Mouse (Mus musculus) right cerebral cortex, postnatal 36 days (tissue): ENCODE results near the gene Mt2.
"Not testable (repeated sequence)": the region's sequence is repeated elsewhere in the genome, so short reads cannot be mapped to it uniquely, and the experiment has no call there.

Experiments used
- DNase-seq, 2 experiments: peaks; one replicate each; pipeline ENCODE4 v3.0.0; 2022; ENCODE audit warnings: low spot score in 2 of 2, mixed read lengths in 1 of 2

Gene Mt2

DNA sequence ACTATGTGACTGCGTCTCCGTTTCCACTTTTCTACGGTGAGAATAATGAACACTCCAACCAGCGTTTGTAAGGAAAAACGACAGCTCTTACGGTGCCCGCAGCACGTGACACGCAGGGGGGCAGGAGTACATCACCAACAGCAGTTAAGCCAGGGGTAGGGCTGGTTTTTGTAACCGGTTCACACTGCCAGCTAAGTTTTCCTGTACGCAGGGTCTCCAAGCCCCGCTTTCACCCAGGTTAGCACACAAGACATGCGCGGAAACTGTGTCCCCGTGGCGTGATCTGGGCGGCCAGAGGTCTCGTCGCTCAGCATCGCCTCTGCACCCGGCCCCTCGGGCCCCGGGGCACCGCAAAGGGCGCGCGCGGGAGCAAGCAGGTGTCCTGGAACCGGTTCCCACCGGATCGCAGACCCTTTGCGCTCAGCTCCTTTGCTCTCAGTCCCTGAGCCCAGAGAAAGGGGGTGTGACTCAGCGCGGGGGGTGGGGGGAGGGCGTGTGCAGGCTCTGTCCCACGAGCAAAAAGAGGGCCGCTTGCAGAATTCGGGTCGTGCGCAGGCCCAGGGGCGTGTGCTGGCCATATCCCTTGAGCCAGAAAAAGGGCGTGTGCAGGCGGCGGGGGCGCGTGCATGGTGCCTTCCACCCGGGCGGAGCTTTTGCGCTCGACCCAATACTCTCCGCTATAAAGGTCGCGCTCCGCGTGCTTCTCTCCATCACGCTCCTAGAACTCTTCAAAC lies at the start of gene Mt2:
Gene Mt2, plus strand, starts transcription at position 590 of the 734 bp plus-strand sequence.
- DNase-seq, result peak; percentile 59 to 73

DNA sequence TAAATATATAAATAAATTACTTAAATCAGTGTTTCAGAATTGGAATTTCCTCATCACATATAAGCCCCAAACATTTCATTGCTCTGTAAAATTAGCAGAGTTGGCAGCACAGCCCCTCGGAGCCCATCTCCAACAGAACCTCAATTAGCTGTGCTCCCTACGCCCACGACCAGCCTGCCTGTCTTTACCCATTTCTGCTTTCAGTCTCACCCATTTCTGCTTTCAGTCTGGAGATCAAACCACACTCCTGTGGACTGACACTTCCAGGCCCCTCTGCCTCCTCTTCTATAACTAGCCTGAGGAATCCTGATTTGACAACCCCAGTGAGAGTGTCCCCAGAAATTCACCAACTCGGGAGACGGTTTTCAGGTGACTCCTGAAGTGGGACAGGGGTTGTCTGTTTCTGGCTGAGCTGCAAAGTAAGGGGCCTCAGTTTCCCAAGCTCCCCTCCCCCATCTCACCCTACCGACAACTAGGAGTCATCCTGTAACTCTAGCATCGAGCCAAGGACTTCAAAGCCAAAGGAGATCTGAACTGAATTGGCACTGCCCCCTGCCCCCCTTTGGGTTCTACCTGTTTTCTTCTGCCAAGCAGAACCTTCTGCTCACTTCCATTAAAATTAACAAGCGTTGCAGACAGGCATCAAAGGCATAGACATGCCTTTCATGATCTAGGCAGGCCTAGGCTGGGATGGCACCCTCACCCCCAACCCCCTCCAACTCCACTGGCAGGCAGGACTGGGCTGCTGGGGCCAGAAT lies 49.6 kb upstream of the Mt2 start:
- no peak for DNase-seq

DNA sequence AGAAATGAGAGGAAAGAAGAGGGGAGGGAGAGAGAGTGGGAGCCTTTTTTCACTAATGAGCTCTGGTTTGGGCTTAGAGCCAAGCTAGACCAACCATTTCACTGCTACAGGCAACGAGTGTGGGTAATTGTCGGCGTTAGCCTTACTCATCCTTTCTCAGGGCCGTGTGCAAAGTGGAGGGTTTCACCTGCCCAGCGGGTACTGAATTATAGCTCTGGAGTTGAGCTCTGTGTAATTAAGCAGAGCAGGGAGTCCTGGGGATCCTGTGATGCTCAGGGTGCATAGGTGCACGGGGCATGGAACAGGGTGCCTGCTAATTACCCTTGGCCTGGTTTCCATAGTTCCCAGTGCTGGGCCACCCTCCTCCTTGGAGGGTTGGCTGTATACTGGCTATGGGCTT lies 44.8 kb upstream of the Mt2 start:
- no peak for DNase-seq

DNA sequence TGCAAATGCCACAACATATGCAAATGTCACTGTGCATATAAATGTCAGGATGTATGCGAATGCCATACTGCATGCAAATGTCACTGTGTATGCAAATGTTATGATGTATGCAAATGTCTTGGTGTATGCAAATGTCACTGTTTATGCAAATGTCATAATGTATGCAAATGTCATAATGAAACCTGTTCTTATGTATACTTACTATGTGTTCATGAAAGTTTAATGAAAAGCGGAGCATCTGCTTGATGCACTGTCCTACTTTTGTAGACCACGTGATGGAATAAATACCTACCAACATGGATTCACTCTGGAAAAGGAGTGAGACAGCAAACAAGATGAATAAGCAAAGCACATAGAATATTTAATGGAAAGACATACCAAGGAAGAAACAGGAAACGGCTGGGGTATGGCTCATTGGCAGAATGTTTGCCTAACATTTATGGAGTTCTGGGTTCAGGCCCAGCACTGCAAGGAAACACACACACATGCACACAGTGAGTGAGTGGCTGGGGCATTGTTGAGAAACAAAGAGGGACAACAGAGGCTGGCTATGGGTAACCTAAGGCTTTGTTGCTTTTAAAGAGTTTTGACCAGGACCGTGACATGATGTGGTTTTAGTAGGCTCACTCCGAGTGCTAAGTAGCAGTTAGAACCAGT lies 43.2 kb upstream of the Mt2 start:
- no peak for DNase-seq

DNA sequence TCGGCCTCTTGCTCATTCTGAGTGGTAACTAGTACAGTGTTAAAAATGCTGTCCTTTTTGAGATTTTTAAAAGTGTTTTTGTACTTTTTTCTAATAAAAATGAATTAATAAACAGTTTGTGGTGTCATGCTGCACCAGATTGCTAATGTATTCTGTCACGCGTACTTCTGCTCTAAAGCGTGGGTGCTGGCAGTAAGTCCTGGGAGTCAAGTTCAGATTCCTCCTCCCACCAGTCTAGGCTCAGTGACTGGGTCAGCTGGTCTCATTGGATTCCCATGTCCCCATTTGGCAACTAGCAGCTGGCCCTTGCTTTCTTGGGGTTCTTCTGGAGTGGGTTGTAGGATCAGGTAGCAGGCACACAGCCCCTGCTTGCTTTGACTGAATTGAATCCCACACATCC lies 42.3 kb upstream of the Mt2 start:
- no peak for DNase-seq

DNA sequence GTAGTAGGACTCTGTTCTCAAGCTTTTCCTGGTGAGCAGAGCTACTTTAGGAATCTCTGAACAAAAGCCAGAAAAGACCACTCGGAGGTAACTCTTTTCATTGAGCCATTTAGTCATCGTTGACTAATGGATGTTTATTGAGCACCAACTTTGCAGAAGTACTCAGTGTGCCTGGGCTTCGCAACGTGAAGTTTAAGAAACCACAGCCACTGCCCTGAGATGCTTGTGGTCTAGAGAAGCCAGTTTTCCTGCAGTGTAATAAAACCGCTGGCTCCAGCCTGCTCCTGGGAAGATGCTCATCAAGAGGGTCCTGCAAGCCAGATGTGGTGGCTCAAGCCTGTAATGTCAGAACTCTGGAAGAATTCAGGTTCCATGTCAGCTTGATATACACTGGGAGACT lies 40.4 kb upstream of the Mt2 start:
- DNase-seq, result no peak

DNA sequence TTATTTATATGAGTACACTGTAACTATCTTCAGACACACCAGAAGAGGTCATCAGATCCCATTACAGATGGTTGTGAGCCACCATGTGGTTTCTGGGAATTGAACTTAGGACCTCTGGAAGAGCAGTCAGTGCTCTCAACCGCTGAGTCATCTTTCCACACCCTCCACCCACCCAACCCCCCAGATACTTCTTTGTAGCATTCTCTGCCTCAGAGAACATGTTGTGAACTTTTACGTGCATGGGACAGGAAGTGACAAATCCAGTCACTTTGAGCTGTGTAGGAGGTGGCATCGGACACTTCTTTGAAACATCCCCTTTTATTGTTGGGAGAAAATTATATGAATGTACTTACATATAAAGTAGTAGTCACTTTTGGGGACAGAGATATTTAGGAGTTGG lies 37.9 kb upstream of the Mt2 start:
- not testable (repeated sequence) for DNase-seq

DNA sequence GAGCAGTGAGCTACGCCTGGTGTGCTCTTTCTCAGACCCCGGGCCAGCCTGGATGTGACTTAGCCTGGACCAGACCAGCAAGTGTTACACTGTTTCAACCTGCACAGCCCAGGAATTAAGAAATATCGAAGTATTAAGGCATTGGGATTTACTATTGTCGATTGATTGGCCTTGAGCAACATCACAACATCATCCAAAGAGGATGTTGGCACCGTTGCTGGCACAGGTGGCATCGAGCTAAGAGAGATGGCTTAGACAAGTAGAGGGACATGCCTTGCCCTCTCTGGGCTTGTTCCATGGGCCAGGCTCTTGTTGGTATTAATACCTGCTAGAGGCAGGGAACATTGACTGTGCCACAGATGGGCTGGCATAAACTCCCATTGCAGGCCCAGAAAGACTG lies 36.9 kb upstream of the Mt2 start:
- DNase-seq, result no peak

DNA sequence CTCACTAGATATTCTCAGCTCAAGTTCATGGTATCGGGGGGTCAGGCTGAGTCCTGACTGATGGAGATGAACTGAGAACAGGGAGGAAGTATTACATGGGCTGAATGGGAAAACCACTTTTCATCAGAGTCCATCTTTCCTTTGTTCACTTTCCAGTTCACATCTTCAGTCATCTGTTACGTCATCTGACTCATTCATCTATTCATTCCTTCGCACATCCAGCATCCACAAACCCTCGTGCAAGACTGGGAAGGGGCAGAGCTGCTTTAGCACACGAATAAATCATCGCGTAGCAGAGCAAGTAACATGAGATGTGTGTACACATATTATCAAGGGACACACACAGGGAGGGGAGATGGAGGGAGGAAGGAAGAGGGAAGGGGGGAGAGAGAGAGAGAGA lies 36.3 kb upstream of the Mt2 start:
- DNase-seq, result no peak

DNA sequence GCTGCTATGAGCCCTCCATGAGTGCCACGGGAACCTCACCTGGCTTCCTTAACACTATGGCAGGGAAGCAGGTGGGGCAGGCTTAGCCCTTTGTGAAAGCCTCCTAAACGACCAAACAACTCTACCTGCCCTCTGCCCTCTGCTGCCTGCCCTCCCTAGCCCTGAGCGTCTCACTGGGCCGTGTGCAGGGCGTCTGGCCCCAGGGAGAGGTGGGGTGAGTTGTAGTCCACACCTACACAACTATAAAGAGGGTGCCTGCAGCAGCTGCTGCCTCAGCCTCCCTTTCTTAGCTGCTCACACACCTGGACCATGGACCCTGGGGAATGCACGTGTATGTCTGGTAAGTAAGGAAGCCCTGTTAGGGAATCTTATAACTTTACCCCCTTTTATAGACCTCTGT lies 35.5 kb upstream of the Mt2 start, which contains the start of gene Mt4:
Gene Mt4, plus strand, starts transcription at position 265 of the 400 bp plus-strand sequence.
- DNase-seq, result no peak

DNA sequence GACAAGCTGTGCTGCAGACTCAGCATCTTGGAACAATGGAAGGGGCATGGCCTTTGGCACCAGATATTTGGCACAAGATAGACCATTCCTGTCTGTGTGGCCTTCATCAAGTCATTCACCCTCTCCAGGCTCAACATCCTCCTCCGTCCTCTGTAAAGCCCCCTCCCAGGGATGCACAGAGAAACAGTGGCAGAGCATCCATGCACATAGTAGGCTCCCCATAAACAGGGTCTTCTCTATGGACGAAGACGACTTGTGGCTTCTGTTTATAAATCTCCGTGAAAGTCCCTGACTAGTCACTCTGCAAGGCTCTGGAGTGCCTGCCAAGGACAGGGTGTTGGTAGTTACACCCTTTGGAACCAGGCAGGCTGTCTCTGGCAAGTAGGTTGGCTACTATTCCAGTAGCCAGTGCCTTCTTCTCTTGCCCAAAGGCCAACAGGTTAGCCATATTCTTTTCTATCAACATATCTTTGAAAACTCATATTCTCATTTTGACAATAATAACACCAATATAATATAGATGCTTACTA lies 32.1 kb upstream of the Mt2 start:
- no peak for DNase-seq

DNA sequence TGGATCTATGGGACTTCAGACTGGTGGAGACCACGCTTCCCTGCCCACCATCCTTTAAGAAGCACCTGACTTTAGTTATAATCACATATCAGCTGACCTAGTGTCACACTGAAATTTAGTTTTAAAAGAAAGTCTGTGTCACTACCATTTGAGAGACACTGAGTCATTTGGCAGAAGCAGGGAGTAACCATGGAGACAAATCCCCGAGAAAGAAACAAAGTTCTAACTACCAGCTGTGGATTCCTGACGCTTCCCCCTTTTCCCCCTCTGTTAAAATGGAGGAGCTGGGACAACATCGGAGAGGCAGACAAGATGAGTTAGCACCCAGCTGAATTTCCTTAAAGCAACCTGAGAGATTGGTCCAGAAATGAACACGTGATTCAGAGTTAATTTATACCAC lies 24.2 kb upstream of the Mt2 start:
- no peak for DNase-seq

DNA sequence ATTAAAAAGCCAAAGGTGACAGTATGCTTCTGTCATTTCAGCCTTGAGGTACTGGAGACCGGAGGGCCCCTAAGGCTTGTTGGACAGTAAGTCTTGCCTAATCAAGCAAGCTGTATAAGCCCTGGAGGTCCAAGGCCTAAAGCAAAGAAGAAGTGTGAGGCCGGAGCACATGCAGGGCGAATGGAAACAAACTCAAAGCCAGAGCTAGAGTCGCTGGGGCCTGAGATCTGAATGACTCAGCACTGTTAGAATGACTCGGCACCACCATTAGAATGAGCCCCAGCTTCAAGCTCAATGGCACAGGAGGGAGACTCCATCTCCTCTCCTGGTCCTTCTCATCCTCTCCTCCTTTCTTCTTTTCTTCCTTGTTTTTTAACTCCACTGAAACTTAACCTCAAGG lies 21.5 kb upstream of the Mt2 start:
- no peak for DNase-seq

DNA sequence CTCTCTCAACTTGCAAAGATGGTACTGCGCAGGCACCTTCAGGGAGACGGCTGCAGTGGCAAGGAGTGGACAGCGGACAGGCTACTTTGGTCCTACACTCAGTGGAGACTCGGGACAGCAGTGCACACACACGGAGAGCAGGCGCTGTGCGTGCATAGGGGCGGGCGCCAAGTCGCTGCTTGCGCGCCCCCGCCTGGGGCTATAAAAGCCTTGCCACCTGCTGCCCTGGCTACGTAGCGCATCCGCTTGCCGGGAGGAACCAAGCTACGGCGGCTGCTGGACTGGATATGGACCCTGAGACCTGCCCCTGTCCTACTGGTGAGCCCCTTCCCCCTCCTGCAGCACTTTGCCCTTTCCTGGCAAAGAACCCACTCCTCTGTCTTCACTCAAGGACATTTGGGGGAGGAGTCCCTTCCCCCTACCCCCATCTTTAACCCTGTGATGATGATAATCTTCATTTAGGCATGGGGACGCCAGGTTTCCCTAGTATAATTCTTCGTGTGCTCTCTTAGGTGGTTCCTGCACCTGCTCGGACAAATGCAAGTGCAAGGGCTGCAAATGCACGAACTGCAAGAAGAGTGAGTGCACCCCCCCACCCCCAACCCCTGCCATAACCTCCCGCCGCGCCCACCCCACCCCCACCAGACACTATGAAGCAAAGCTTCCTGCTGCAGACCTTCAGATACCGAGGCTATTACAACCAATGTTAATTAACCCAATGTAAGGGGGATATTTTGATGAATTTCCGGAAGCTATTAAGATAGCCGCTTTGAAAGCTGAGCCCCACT lies 19.8 kb upstream of the Mt2 start, which contains the start of gene Mt3:
Gene Mt3, plus strand, starts transcription at position 95 of the 788 bp plus-strand sequence.
- peak; percentile 81 to 83 for DNase-seq

DNA sequence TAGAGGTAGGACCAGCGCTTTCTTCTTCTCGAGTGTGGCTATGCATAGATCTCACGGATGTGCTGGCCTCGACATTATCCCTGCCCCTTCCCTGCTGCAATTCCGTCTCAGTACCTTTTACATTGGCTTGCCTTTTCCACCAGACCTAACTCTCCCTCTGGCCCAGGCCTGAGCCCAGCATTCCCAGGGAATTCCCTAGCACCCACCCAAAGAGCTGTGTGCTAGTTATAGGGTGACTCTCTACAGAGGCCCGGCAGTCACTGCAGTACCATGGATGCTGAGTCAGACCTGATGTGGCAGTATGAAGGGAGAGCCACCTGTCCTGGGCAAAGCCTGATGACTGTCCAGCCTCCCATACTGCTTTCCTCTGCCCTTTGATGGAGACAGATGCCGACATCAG lies 19.0 kb upstream of the Mt2 start:
- peak; percentile 24 to 30 for DNase-seq

DNA sequence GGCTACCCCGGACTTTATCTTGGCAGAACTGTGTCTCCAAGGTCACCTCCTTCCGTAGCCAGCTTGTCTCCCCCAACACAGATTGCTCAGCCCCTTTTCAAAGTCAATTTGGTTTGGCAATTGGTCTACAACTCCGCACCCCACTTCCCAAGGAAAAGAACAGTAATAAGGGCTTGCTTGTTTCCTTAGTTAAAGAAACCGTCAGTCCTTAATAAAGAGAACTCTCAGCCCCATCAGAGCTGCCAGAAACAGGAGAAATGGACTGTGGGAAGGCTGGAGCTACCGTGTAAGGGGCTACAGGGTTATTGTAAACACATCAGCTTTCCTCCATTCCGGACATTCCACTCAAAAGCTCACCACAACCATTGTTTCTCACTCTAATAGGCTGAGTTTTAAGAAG lies 17.9 kb upstream of the Mt2 start:
- no peak for DNase-seq

DNA sequence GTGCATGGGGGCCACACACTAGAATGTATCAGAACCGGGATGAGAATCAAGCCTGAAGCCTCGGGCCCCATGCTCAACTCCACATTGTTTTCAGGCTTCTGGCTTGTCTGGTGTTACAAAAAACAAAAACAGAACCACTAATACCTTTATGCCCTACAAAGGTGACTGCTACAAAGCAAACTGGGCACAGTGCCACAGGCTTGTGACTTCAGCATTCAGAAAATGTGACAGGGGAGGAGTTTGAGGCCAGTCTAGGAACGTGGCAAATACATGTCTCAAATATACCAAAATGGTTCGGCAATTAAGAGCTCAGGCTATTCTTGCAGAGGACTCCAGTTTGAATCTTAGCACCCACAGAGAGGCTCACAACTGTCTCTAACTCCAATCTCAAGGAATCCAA lies 16.4 kb upstream of the Mt2 start:
- no peak for DNase-seq

DNA sequence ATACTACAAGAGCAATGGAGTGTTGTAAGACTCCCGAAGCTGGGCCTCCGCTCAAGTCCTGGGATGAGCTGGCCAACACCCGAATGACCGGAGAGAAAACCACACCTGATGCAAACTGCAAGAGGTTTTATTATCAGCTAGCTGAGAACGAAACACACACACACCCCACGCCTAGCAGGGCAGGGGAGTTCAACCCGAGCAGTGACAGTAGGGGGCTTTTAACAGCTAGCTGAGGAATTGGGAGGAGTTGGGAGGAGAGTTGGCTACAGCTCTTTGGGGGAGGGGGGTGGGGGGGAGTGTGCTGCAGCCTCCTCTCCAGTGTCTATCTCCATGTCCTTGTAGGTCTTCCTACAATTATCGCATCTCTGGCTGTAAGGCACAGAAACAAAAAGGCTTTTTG lies 6.7 kb upstream of the Mt2 start:
- not testable (repeated sequence) for DNase-seq

DNA sequence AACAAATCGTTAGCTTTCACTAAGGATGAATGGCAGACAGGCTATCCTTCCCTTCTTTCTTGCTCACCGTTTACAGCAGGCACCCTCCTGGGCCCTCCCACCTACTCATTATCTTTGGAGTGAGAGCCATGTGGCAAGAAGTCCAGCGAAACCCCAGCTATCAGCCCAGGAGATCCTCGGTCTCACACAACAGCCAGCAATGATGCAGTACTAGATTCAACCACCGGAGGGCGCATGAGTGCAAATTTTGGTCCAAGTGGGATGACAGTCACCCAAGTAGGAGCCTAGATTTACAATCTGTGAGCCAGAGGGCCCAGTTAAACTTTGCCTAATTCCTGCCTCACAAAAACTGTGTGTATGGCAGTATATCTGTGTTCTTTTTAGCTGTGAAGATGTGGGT lies 5.2 kb upstream of the Mt2 start:
- DNase-seq, result peak; percentile 87

DNA sequence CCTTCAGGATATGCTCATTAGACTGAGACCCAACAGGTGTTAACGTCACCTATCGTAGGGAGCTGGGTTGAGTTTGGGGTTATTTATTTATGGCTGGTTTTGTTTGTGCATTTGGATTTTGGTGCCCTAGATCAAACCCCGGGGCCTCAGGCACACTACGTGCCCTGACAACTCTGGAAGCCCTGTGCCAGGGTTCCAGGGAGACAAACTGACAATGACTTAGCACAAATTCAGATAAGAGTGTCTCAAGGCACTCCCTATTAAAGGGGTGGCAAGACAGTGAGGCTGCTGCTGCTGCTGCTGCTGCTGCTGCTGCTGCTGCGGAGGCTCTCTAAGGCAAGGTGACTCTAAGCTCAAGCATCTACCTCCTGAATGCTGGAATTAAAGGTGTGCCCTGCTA lies 2.9 kb upstream of the Mt2 start:
- no peak for DNase-seq

DNA sequence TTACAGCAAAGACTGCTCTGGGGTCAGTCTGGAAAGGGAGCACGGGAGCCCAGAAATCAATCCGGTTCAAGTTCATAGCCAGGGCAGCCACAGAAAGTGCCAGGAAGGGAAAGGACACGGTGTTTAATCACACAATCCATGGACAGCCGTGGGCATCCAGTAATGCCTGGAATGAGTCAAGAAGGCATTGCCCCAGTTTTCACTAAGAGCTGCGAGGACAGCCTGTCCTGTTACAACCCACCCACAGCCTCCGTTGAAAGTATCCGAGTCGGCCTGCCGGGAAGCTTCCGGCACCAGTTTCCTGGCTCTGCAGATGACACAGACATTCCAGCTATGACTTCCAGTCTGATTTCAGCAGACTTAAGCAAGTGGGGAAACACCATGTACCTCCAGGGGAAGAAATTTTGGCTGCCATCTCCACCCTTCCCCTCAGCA lies 1.1 kb upstream of the Mt2 start:
- DNase-seq, result peak in 1 of 2 experiments; percentile 67
